Mouse (Mus musculus) heart, postnatal 0 days (tissue): Measurements from ENCODE around the gene Macrod1. TPM values are rescaled to one million over a fixed set of nuclear protein-coding genes. Genes with fewer than 3 reads are reported as not detected.
A peak's percentile ranks its signal among the peaks of the same experiment; 100 is the strongest.

Experiments used
- ATAC-seq: fragments of 200-750 bp; cut with Nextera tagmentation; 2 replicates; pipeline ENCODE4 v1.8.0; 2017; ENCODE audit warnings: low read depth, moderate number of reproducible peaks, moderate library complexity; ENCODE audit not compliant: insufficient read depth
- DNase-seq: peaks from one replicate; pipeline ENCODE4 v3.0.0-alpha.2; 2016; ENCODE audit warnings: low spot score
- H3K27ac ChIP-seq: fragments of 300-500 bp; sonication (generic); 2 replicates; pipeline ENCODE4 v1.5.1; 2014; ENCODE audit warnings: low read depth, mild to moderate bottlenecking
- H3K27me3 ChIP-seq: fragments of 300-500 bp; sonication (generic); 2 replicates; pipeline ENCODE4 v1.6.1; 2014; ENCODE audit warnings: low read length, mixed read lengths; ENCODE audit not compliant: control insufficient read depth, insufficient read depth
- H3K36me3 ChIP-seq: fragments of 300-500 bp; sonication (generic); replicated peaks from 2 replicates; pipeline ENCODE4 v1.6.1; 2014; ENCODE audit warnings: low read length, mixed read lengths; ENCODE audit not compliant: control insufficient read depth, insufficient read depth
- H3K4me1 ChIP-seq: fragments of 300-500 bp; sonication (generic); 2 replicates; pipeline ENCODE4 v1.6.1; 2014; ENCODE audit warnings: antibody characterized with exemption; ENCODE audit not compliant: control insufficient read depth, insufficient read depth
- H3K4me2 ChIP-seq: fragments of 300-500 bp; sonication (generic); 2 replicates; pipeline ENCODE4 v1.6.1; 2014; ENCODE audit warnings: low read depth, mild to moderate bottlenecking, low read length, moderate library complexity
- H3K4me3 ChIP-seq: fragments of 300-500 bp; sonication (generic); 2 replicates; pipeline ENCODE4 v1.5.1; 2014; ENCODE audit warnings: low read depth, low read length
- H3K9ac ChIP-seq: fragments of 300-500 bp; sonication (generic); replicated peaks from 2 replicates; pipeline ENCODE4 v1.6.1; 2014; ENCODE audit warnings: low read depth, low read length, mixed read lengths
- H3K9me3 ChIP-seq: fragments of 300-500 bp; sonication (generic); replicated peaks from 2 replicates; pipeline ENCODE4 v1.6.1; 2016; ENCODE audit warnings: low read length; ENCODE audit not compliant: control insufficient read depth
- CTCF ChIP-seq: IDR thresholded peaks from 2 replicates; pipeline ENCODE4 v1.5.1; 2016; ENCODE audit warnings: antibody characterized with exemption, control low read depth, low read depth
- EP300 ChIP-seq: IDR thresholded peaks from 2 replicates; pipeline ENCODE4 v1.6.1; 2016; ENCODE audit warnings: antibody characterized with exemption, low read depth
- WGBS: fragments of 180-500 bp; shearing (Covaris S2); extraction: QIAGEN DNeasy Blood & Tissue Kit; methylation state at CpG from one replicate; pipeline ENCODE4 v1.1.7; 2014; 5-methylcytosine and 5-hydroxymethylcytosine counted together
- polyA plus RNA-seq: library from polyadenylated mRNA; unstranded; fragments of >200 nt; fragmentation: Nextera tagmentation; extraction: Ambion mirVana; gene quantifications from 2 replicates; pipeline ENCODE4 v1.2.1, GENCODE M21; 2015
- total RNA-seq: library from RNA; depleted of rRNA; stranded (reverse); fragments of >200 nt; gene quantifications from 2 replicates; pipeline ENCODE4 v1.2.3, GENCODE M21; 2014; ENCODE audit warnings: low replicate concordance

Gene Macrod1
- total and polyA plus RNA-seq, 2 experiments from 2014 or later = 113 to 122 TPM

- TF ChIP-seq EP300 = no peak
- no peak for TF ChIP-seq CTCF
- DNase-seq (no peak), ATAC-seq (no peak)
- peak overlapping the region; percentile 17; the same call in 1 of the 2 replicates for H3K4me3 ChIP-seq
- peak overlapping the region; percentile 43; the same call in 1 of the 2 replicates for H3K4me2 ChIP-seq
- H3K4me1 ChIP-seq = 0 out of 2 replicates have a peak, but pooled peaks cover 5% of the 10 kb centered on the region
- H3K27me3 ChIP-seq = no peaks in the 10 kb centered on the region
- H3K36me3 ChIP-seq = peaks cover 24% of the 10 kb centered on the region
- peak overlapping the region; percentile 32 for H3K27ac ChIP-seq
- H3K9ac ChIP-seq = 0 out of 2 replicates have a peak overlapping the region, but pooled peaks have one; percentile 5
- H3K9me3 ChIP-seq = no peaks in the 10 kb centered on the region
- WGBS = 62% methylated on average over 12 of the region's 12 CpGs
These were observed 38.8 kb upstream of the Macrod1 start for GRCm38 (mm10) chr19:7017541-7018457.

GRCm38 (mm10) chr19:7018546-7018945, 38.1 kb upstream of the Macrod1 start:
- DNase-seq (no peak), ATAC-seq (no peak)
- peaks cover 31% of the 10 kb centered on the region for H3K36me3 ChIP-seq
- 0 out of 2 replicates have a peak overlapping the region, but pooled peaks have one; percentile 5 for H3K9ac ChIP-seq
- H3K4me2 ChIP-seq = peak overlapping the region; percentile 43
- H3K4me3 ChIP-seq = peak overlapping the region; percentile 17; the same call in 1 of the 2 replicates
- H3K4me1 ChIP-seq = 0 out of 2 replicates have a peak, but pooled peaks cover 5% of the 10 kb centered on the region
- H3K27ac ChIP-seq = peak overlapping the region; percentile 32
- H3K27me3 ChIP-seq = no peaks in the 10 kb centered on the region
- WGBS = 84% methylated on average over 11 of the region's 11 CpGs
- TF ChIP-seq CTCF (no peak), EP300 (no peak)
- no peaks in the 10 kb centered on the region for H3K9me3 ChIP-seq

- peak within 1 kb of the TSS; percentile 43 for H3K4me2 ChIP-seq
- H3K36me3 ChIP-seq = peaks cover 37% of the 10 kb centered on the region
- 0 out of 2 replicates have a peak within 1 kb of the TSS, but pooled peaks have one; percentile 11 for H3K9ac ChIP-seq
- H3K9me3 ChIP-seq = no peaks in the 10 kb centered on the region
- TF ChIP-seq EP300 (no peak), CTCF (no peak)
- H3K27ac ChIP-seq = peak within 1 kb of the TSS; percentile 40
- H3K4me1 ChIP-seq = 0 out of 2 replicates have a peak, but pooled peaks cover 5% of the 10 kb centered on the region
- H3K4me3 ChIP-seq = peak within 1 kb of the TSS; percentile 17; the same call in 1 of the 2 replicates
- 54% methylated on average over 5 of the region's 5 CpGs for whole genome bisulfite sequencing
- peak; percentile 47 for ATAC-seq
- no peaks in the 10 kb centered on the region for H3K27me3 ChIP-seq
- DNase-seq = peak; percentile 14
These were observed 37.4 kb upstream of the Macrod1 start, which contains the start of gene Fermt3 for GRCm38 (mm10) chr19:7019191-7019590. Gene Fermt3 (minus strand): TSS chr19:7019469.

- Histone ChIP-seq H3K4me3 (no peak overlapping the region), H3K27ac (0 out of 2 replicates have a peak overlapping the region, but pooled peaks have one; percentile 40), H3K27me3 (no peaks in the 10 kb centered on the region), H3K4me1 (0 out of 2 replicates have a peak, but pooled peaks cover 5% of the 10 kb centered on the region), H3K9me3 (no peaks in the 10 kb centered on the region), H3K36me3 (peaks cover 47% of the 10 kb centered on the region), H3K4me2 (no peak overlapping the region), H3K9ac (no peak overlapping the region)
- ATAC-seq (peak; percentile 73), DNase-seq (peak; percentile 73)
- TF ChIP-seq CTCF = peak; percentile 84
- no peak for TF ChIP-seq EP300
- 46% methylated on average over 3 of the region's 3 CpGs for WGBS
These were observed 36.4 kb upstream of the Macrod1 start for GRCm38 (mm10) chr19:7020224-7020641.

GRCm38 (mm10) chr19:7029531-7029930, 27.1 kb upstream of the Macrod1 start:
- TF ChIP-seq EP300 (no peak), CTCF (no peak)
- Histone ChIP-seq H3K36me3 (peaks cover 95% of the 10 kb centered on the region), H3K9ac (no peak overlapping the region), H3K27ac (no peak overlapping the region), H3K4me3 (no peak overlapping the region), H3K27me3 (no peaks in the 10 kb centered on the region), H3K9me3 (no peaks in the 10 kb centered on the region), H3K4me1 (no peaks in the 10 kb centered on the region), H3K4me2 (no peak overlapping the region)
- DNase-seq = no peak
- whole genome bisulfite sequencing = 89% methylated on average over 5 of the region's 5 CpGs
- ATAC-seq = no peak
